Mouse (Mus musculus) midbrain, embryonic 10.5 days (tissue): Measurements from ENCODE around the gene Nkx3-2. TPM values are rescaled to one million over a fixed set of nuclear protein-coding genes. Genes with fewer than 3 reads are reported as not detected.

Experiments used
- DNase-seq: peaks from one replicate; pipeline ENCODE4 v3.0.0-alpha.2; 2017; ENCODE audit warnings: low spot score
- H3K27ac ChIP-seq: fragments of 300-500 bp; sonication (generic); replicated peaks from 2 replicates; pipeline ENCODE4 v1.5.1; 2016; ENCODE audit warnings: mild to moderate bottlenecking
- H3K27me3 ChIP-seq: fragments of 300-500 bp; sonication (generic); 2 replicates; pipeline ENCODE4 v1.6.1; 2016; ENCODE audit warnings: low read depth, mild to moderate bottlenecking; ENCODE audit not compliant: poor library complexity, severe bottlenecking
- H3K36me3 ChIP-seq: fragments of 300-500 bp; sonication (generic); 2 replicates; pipeline ENCODE4 v1.6.1; 2016; ENCODE audit warnings: mild to moderate bottlenecking, moderate library complexity
- H3K4me1 ChIP-seq: fragments of 300-500 bp; sonication (generic); 2 replicates; pipeline ENCODE4 v1.6.1; 2016
- H3K4me3 ChIP-seq: fragments of 300-500 bp; sonication (generic); 2 replicates; pipeline ENCODE4 v1.5.1; 2016; ENCODE audit warnings: mild to moderate bottlenecking, moderate library complexity
- H3K9me3 ChIP-seq: fragments of 300-500 bp; sonication (generic); replicated peaks from 2 replicates; pipeline ENCODE4 v1.6.1; 2016; ENCODE audit warnings: mild to moderate bottlenecking
- WGBS: fragments of 180-500 bp; shearing (Covaris S2); methylation state at CpG from one replicate; pipeline ENCODE4 v1.1.7; 2016; 5-methylcytosine and 5-hydroxymethylcytosine counted together
- polyA plus RNA-seq: library from polyadenylated mRNA; unstranded; fragments of >200 nt; fragmentation: Nextera tagmentation; extraction: Ambion mirVana; gene quantifications from 2 replicates; pipeline ENCODE4 v1.2.1, GENCODE M21; 2016

Nkx3-2 gene
- polyA plus RNA-seq, 1 experiment from 2014 or later: 0.17 TPM

- H3K9me3 ChIP-seq: no peaks in the 10 kb centered on the region
- no peak overlapping the region for H3K4me3 ChIP-seq
- peaks cover 100% of the 10 kb centered on the region for H3K27me3 ChIP-seq
- 2% methylated on average over 8 of the region's 8 CpGs for WGBS
- H3K27ac ChIP-seq: no peak overlapping the region
- H3K36me3 ChIP-seq: no peaks in the 10 kb centered on the region
- DNase-seq: no peak
- H3K4me1 ChIP-seq: peaks cover 43% of the 10 kb centered on the region
These were observed 4.2 kb downstream of the Nkx3-2 start for GRCm38 (mm10) chr5:41760071-41760470.

GRCm38 (mm10) chr5:41758671-41759639 is 5.3 kb downstream of the Nkx3-2 start:
- Histone ChIP-seq H3K4me3 (no peak overlapping the region), H3K4me1 (peaks cover 43% of the 10 kb centered on the region), H3K36me3 (no peaks in the 10 kb centered on the region), H3K27me3 (peaks cover 100% of the 10 kb centered on the region), H3K27ac (no peak overlapping the region), H3K9me3 (no peaks in the 10 kb centered on the region)
- WGBS: 3% methylated on average over 19 of the region's 19 CpGs
- DNase-seq: peak; percentile 44

GRCm38 (mm10) chr5:41757338-41757737 is 7.0 kb downstream of the Nkx3-2 start:
- WGBS: 4% methylated on average over 5 of the region's 5 CpGs

GRCm38 (mm10) chr5:41756396-41756795 is 7.9 kb downstream of the Nkx3-2 start:
- Histone ChIP-seq H3K4me3 (no peak overlapping the region), H3K27me3 (peaks cover 100% of the 10 kb centered on the region), H3K27ac (no peak overlapping the region), H3K4me1 (peaks cover 20% of the 10 kb centered on the region), H3K9me3 (no peaks in the 10 kb centered on the region), H3K36me3 (no peaks in the 10 kb centered on the region)
- DNase-seq: no peak
- WGBS: 4% methylated on average over 4 of the region's 4 CpGs

More at GRCm38 (mm10) chr5:41757338-41757737, 7.0 kb downstream of the Nkx3-2 start:
- no peak for DNase-seq
- Histone ChIP-seq H3K4me3 (no peak overlapping the region), H3K27ac (no peak overlapping the region), H3K36me3 (no peaks in the 10 kb centered on the region), H3K9me3 (no peaks in the 10 kb centered on the region), H3K4me1 (peaks cover 27% of the 10 kb centered on the region), H3K27me3 (peaks cover 100% of the 10 kb centered on the region)

- peak; percentile 52 for DNase-seq
- Histone ChIP-seq H3K36me3 (no peaks in the 10 kb centered on the region), H3K4me1 (peaks cover 15% of the 10 kb centered on the region), H3K27me3 (peaks cover 100% of the 10 kb centered on the region), H3K27ac (no peak overlapping the region), H3K9me3 (no peaks in the 10 kb centered on the region), H3K4me3 (no peak overlapping the region)
- WGBS: under 1% methylated on average over 23 of the region's 23 CpGs
These were observed 8.8 kb downstream of the Nkx3-2 start for GRCm38 (mm10) chr5:41755373-41755960.

- H3K4me3 ChIP-seq: 0 out of 2 replicates have a peak overlapping the region, but pooled peaks have one; percentile 7
- no peak overlapping the region for H3K27ac ChIP-seq
- H3K27me3 ChIP-seq: peaks cover 100% of the 10 kb centered on the region
- no peaks in the 10 kb centered on the region for H3K36me3 ChIP-seq
- no peak for DNase-seq
- no peaks in the 10 kb centered on the region for H3K9me3 ChIP-seq
- WGBS: 2% methylated on average over 16 of the region's 16 CpGs
- peaks cover 15% of the 10 kb centered on the region for H3K4me1 ChIP-seq
These were observed 9.5 kb downstream of the Nkx3-2 start for GRCm38 (mm10) chr5:41754836-41755235.

- DNase-seq: peak; percentile 39
- Histone ChIP-seq H3K9me3 (no peaks in the 10 kb centered on the region), H3K36me3 (no peaks in the 10 kb centered on the region), H3K27me3 (peaks cover 100% of the 10 kb centered on the region), H3K4me1 (peaks cover 15% of the 10 kb centered on the region), H3K27ac (no peak overlapping the region), H3K4me3 (no peak overlapping the region)
- WGBS: under 1% methylated on average over 17 of the region's 17 CpGs
These were observed 10.0 kb downstream of the Nkx3-2 start for GRCm38 (mm10) chr5:41754226-41754775.

- Histone ChIP-seq H3K4me1 (peaks cover 18% of the 10 kb centered on the region), H3K27ac (no peak overlapping the region), H3K9me3 (no peaks in the 10 kb centered on the region), H3K36me3 (no peaks in the 10 kb centered on the region), H3K27me3 (peaks cover 100% of the 10 kb centered on the region), H3K4me3 (no peak overlapping the region)
- DNase-seq: no peak
- 33% methylated on average over 4 of the region's 4 CpGs for WGBS
These were observed 11.6 kb downstream of the Nkx3-2 start for GRCm38 (mm10) chr5:41752721-41753120.

GRCm38 (mm10) chr5:41744898-41745780 is 19.2 kb downstream of the Nkx3-2 start:
- Histone ChIP-seq H3K4me3 (no peak overlapping the region), H3K4me1 (peaks cover 18% of the 10 kb centered on the region), H3K36me3 (no peaks in the 10 kb centered on the region), H3K27me3 (peaks cover 75% of the 10 kb centered on the region), H3K9me3 (no peaks in the 10 kb centered on the region), H3K27ac (no peak overlapping the region)
- no peak for DNase-seq
- 4% methylated on average over 13 of the region's 15 CpGs for WGBS

GRCm38 (mm10) chr5:41744234-41744633 is 20.1 kb downstream of the Nkx3-2 start:
- peaks cover 66% of the 10 kb centered on the region for H3K27me3 ChIP-seq

GRCm38 (mm10) chr5:41738817-41739216 is 25.5 kb downstream of the Nkx3-2 start:
- 77% methylated on average over 6 of the region's 6 CpGs for WGBS

More at GRCm38 (mm10) chr5:41744234-41744633, 20.1 kb downstream of the Nkx3-2 start:
- WGBS: 9% methylated on average over 7 of the region's 7 CpGs
- DNase-seq: no peak
- Histone ChIP-seq H3K4me1 (peaks cover 18% of the 10 kb centered on the region), H3K36me3 (no peaks in the 10 kb centered on the region), H3K27ac (no peak overlapping the region), H3K4me3 (no peak overlapping the region), H3K9me3 (no peaks in the 10 kb centered on the region)

GRCm38 (mm10) chr5:41737039-41737438 is 27.3 kb downstream of the Nkx3-2 start:
- H3K9me3 ChIP-seq: no peaks in the 10 kb centered on the region
- DNase-seq: no peak
- H3K27ac ChIP-seq: no peak overlapping the region
- 60% methylated on average over 5 of the region's 5 CpGs for WGBS
- H3K36me3 ChIP-seq: no peaks in the 10 kb centered on the region
- no peak overlapping the region for H3K4me3 ChIP-seq
- no peaks in the 10 kb centered on the region; the same call in 1 of the 2 replicates for H3K27me3 ChIP-seq
- H3K4me1 ChIP-seq: no peaks in the 10 kb centered on the region

More at GRCm38 (mm10) chr5:41738817-41739216, 25.5 kb downstream of the Nkx3-2 start:
- Histone ChIP-seq H3K4me3 (no peak overlapping the region), H3K27me3 (peaks cover 12% of the 10 kb centered on the region), H3K27ac (no peak overlapping the region), H3K36me3 (no peaks in the 10 kb centered on the region), H3K9me3 (no peaks in the 10 kb centered on the region), H3K4me1 (no peaks in the 10 kb centered on the region)
- DNase-seq: no peak
